Mouse (Mus musculus) heart, embryonic 14.5 days (tissue): ENCODE measurements around the gene Ren1. TPM values are rescaled to one million over a fixed set of nuclear protein-coding genes. Genes with fewer than 3 reads are reported as not detected.

Source experiments
- ATAC-seq: fragments of 200-750 bp; cut with Nextera tagmentation; 2 replicates; pipeline ENCODE4 v1.8.0; 2017; ENCODE audit warnings: low read depth, moderate TSS enrichment; ENCODE audit not compliant: insufficient number of reproducible peaks, insufficient read depth, low FRiP score
- H3K27ac ChIP-seq, 2 experiments: fragments of 200-500 bp in 1 of 2; fragments of 300-500 bp in 1 of 2; sonication (generic) in 1 of 2; replicated peaks in 1 of 2; 2 replicates each; pipeline ENCODE4 v1.5.1; 2012 to 2014; ENCODE audit warnings: low read depth in 2 of 2, low read length in 2 of 2, control low read depth in 1 of 2, mild to moderate bottlenecking in 1 of 2, mixed read lengths in 1 of 2; ENCODE audit not compliant: control insufficient read depth in 1 of 2, insufficient read depth in 1 of 2
- H3K27me3 ChIP-seq: fragments of 300-500 bp; sonication (generic); 2 replicates; pipeline ENCODE4 v1.6.1; 2014; ENCODE audit warnings: mild to moderate bottlenecking, low read length, control low read depth; ENCODE audit not compliant: control insufficient read depth, insufficient read depth
- H3K36me3 ChIP-seq: fragments of 300-500 bp; sonication (generic); 2 replicates; pipeline ENCODE4 v1.6.1; 2014; ENCODE audit warnings: mild to moderate bottlenecking, control low read depth, low read length, mixed read lengths; ENCODE audit not compliant: control insufficient read depth, insufficient read depth
- H3K4me1 ChIP-seq, 2 experiments: fragments of 200-500 bp in 1 of 2; fragments of 300-500 bp in 1 of 2; sonication (generic) in 1 of 2; 2 replicates each; pipeline ENCODE4 v1.6.1; 2012 to 2014; ENCODE audit warnings: low read length in 2 of 2, control low read depth in 1 of 2, mixed read lengths in 1 of 2; ENCODE audit not compliant: control insufficient read depth in 2 of 2, insufficient read depth in 2 of 2
- H3K4me2 ChIP-seq: fragments of 300-500 bp; sonication (generic); 2 replicates; pipeline ENCODE4 v1.6.1; 2014; ENCODE audit warnings: mild to moderate bottlenecking, low read length
- H3K4me3 ChIP-seq, 2 experiments: fragments of 200-500 bp in 1 of 2; fragments of 300-500 bp in 1 of 2; sonication (generic) in 1 of 2; 2 replicates each; pipeline ENCODE4 v1.5.1; 2012 to 2014; ENCODE audit warnings: low read length in 2 of 2, mild to moderate bottlenecking in 2 of 2, control low read depth in 1 of 2, low read depth in 1 of 2, moderate library complexity in 1 of 2; ENCODE audit not compliant: control insufficient read depth in 1 of 2, insufficient read depth in 1 of 2
- H3K9ac ChIP-seq: fragments of 300-500 bp; sonication (generic); 2 replicates; pipeline ENCODE4 v1.6.1; 2014; ENCODE audit warnings: mild to moderate bottlenecking, low read length
- H3K9me3 ChIP-seq: fragments of 300-500 bp; sonication (generic); 2 replicates; pipeline ENCODE4 v1.6.1; 2016; ENCODE audit warnings: low read length, control low read depth; ENCODE audit not compliant: control insufficient read depth
- WGBS: fragments of 180-500 bp; shearing (Covaris S2); extraction: QIAGEN DNeasy Blood & Tissue Kit; methylation state at CpG from one replicate; pipeline ENCODE4 v1.1.7; 2014; 5-methylcytosine and 5-hydroxymethylcytosine counted together
- polyA plus RNA-seq: library from polyadenylated mRNA; unstranded; fragments of >200 nt; fragmentation: Nextera tagmentation; extraction: Ambion mirVana; gene quantifications from 2 replicates; pipeline ENCODE4 v1.2.1, GENCODE M21; 2014

The Ren1 gene
- polyA plus RNA-seq, 1 experiment from 2014 or later: not detected

DNA sequence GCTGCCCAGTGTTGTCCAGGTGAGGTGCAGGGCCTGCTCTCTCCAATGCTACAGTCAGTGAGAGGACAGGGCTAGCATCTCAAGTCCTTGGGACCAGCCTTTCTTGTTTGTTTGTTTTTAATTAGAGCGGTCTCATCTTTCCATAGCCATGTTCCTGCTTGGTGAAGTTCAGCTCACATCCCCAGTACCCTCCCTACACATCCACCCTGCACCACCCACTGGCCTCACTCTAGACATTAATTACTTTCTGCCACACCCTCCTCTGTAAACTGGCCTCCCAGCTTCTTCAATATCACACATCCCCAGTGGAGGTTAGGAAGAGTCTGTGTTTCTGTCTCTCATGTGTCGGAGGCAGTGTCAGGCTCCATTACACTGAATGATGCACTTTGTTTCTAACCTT is 6.0 kb upstream of the Ren1 start:
- WGBS: 89% methylated on average over 2 of the region's 2 CpGs
- ATAC-seq: no peak
- H3K9me3 ChIP-seq: no peaks in the 10 kb centered on the region

GRCm38 (mm10) chr1:133346531-133346930 is 3.8 kb upstream of the Ren1 start:
- WGBS: 84% methylated on average over 9 of the region's 9 CpGs
- Histone ChIP-seq H3K4me1 (peaks cover 4 to 5% of the 10 kb centered on the region in 2 experiments; a peak in 3 of 4 replicates), H3K9me3 (no peaks in the 10 kb centered on the region)

More for the DNA sequence above, 6.0 kb upstream of the Ren1 start:
- no peaks in the 10 kb centered on the region for H3K27me3 ChIP-seq
- H3K4me3 ChIP-seq: no peak overlapping the region
- H3K4me2 ChIP-seq: no peak overlapping the region
- H3K27ac ChIP-seq: no peak overlapping the region
- H3K4me1 ChIP-seq: peaks cover 4 to 5% of the 10 kb centered on the region in 2 experiments; a peak in 3 of 4 replicates
- H3K36me3 ChIP-seq: no peaks in the 10 kb centered on the region
- H3K9ac ChIP-seq: no peak overlapping the region

GRCm38 (mm10) chr1:133347226-133347625 is 3.1 kb upstream of the Ren1 start:
- WGBS: 53% methylated on average over 3 of the region's 3 CpGs
- Histone ChIP-seq H3K9me3 (no peaks in the 10 kb centered on the region), H3K4me3 (no peak overlapping the region), H3K27me3 (peaks cover 6% of the 10 kb centered on the region; the same call in 1 of the 2 replicates), H3K9ac (no peak overlapping the region), H3K4me2 (no peak overlapping the region), H3K27ac (no peak overlapping the region), H3K36me3 (no peaks in the 10 kb centered on the region), H3K4me1 (peaks cover 4 to 5% of the 10 kb centered on the region in 2 experiments; a peak in 3 of 4 replicates)
- ATAC-seq: no peak

More at GRCm38 (mm10) chr1:133346531-133346930, 3.8 kb upstream of the Ren1 start:
- no peak overlapping the region for H3K27ac ChIP-seq
- no peaks in the 10 kb centered on the region for H3K27me3 ChIP-seq
- no peak for ATAC-seq
- H3K36me3 ChIP-seq: no peaks in the 10 kb centered on the region
- H3K4me2 ChIP-seq: no peak overlapping the region
- H3K9ac ChIP-seq: no peak overlapping the region
- no peak overlapping the region for H3K4me3 ChIP-seq

DNA sequence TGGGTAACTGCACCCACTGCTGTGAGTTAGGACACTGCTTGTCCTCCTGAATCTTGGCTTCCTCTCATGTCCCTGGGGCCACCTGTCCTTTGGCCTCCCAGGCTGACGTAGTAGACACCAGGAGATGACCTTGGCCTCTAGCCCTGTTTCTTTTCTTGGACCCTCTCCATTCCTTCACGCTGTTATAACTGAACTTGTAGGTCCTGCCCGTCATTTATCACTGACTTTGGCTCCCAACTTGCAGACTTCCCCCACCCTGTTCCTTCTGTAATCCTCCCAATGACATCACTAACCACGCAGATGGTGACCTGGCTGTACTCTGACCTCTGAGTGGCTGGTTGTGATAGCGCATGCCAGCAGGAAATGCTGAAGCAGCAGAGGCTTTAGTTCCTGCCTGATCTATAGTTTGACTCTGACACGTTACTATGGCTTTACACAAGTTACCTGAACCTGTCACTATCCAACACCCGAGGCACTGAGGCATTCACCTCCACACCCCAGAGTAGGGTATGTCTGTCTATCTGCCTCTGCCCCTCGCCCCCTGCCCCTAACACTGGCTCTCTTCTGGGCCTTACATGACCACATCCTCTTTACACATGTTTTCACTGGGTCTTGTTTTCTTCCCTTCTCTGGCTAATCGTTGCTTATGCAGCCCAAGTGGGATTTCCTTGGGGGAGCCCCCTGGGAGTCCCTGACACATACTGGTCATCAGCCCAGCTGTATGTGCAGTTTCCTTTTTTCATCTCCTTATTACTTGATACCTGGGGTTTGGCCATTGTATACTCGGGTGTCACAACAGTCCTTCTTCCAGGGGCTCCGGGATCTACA is 2.4 kb upstream of the Ren1 start:
- WGBS: 52% methylated on average over 11 of the region's 11 CpGs
- H3K4me1 ChIP-seq: peaks cover 4 to 5% of the 10 kb centered on the region in 2 experiments; a peak in 3 of 4 replicates
- peaks cover 9% of the 10 kb centered on the region; the same call in 1 of the 2 replicates for H3K27me3 ChIP-seq
- ATAC-seq: no peak
- H3K27ac ChIP-seq: no peak overlapping the region
- H3K4me3 ChIP-seq: no peak overlapping the region
- no peaks in the 10 kb centered on the region for H3K36me3 ChIP-seq
- no peak overlapping the region for H3K9ac ChIP-seq
- no peaks in the 10 kb centered on the region for H3K9me3 ChIP-seq
- H3K4me2 ChIP-seq: no peak overlapping the region

DNA sequence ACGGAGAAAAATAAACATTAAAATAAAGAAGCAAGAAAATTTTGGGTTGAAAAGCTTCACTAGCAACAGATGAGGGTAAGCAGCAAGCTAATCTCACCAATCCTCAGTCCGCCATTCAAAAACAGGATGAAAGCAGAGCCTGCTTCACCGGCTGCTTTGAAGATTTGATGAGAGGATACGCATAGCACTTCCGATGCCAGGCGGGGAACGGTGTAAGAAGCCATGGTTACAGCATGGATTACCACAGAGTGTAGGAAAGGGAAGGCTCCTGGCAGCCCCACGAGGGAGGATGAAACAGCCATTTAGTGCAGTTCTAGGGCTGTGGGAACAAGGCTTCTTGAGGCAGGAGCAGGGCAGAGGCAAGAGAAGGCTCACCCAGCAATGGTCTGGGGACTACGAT is 1.5 kb downstream of the Ren1 start:
- Histone ChIP-seq H3K27ac (no peak overlapping the region), H3K9me3 (no peaks in the 10 kb centered on the region), H3K4me1 (peaks cover 4 to 5% of the 10 kb centered on the region in 2 experiments; a peak in 3 of 4 replicates), H3K36me3 (no peaks in the 10 kb centered on the region), H3K4me2 (no peak overlapping the region), H3K4me3 (no peak overlapping the region), H3K27me3 (peaks cover 22% of the 10 kb centered on the region; the same call in 1 of the 2 replicates), H3K9ac (no peak overlapping the region)
- no peak for ATAC-seq
- WGBS: 52% methylated on average over 9 of the region's 9 CpGs

DNA sequence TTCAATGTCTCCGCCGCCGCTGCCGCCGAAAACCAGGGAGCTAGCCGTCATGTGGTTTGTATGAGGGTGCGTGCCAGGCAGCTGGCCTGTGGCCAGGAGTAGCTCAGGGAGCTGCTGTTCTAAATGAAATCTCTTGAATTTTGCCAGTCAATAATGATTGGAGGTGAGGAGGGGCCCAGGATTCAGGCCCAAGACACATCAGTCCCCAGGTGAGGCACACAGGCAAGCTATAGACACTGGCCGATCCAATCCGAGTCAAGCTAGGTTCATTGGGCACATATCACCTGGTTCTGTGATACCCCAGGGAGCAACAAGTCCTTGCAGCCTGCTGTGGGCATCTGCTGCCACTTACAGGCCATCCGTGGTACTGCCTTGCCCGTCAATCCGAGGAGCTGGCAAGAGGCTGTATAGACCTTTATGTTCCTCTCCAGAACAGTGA is 3.1 kb downstream of the Ren1 start:
- Histone ChIP-seq H3K9me3 (no peaks in the 10 kb centered on the region), H3K36me3 (no peaks in the 10 kb centered on the region), H3K4me1 (no peaks in the 10 kb centered on the region), H3K9ac (no peak overlapping the region), H3K27me3 (peaks cover 33% of the 10 kb centered on the region; the same call in 1 of the 2 replicates), H3K4me2 (no peak overlapping the region), H3K27ac (no peak overlapping the region), H3K4me3 (no peak overlapping the region)
- WGBS: 41% methylated on average over 12 of the region's 12 CpGs
- no peak for ATAC-seq

- Histone ChIP-seq H3K36me3 (no peaks in the 10 kb centered on the region), H3K9me3 (no peaks in the 10 kb centered on the region), H3K4me2 (no peak overlapping the region), H3K27me3 (peaks cover 37% of the 10 kb centered on the region; the same call in 1 of the 2 replicates), H3K27ac (no peak overlapping the region), H3K4me1 (no peaks in the 10 kb centered on the region), H3K4me3 (no peak overlapping the region), H3K9ac (no peak overlapping the region)
- 47% methylated on average over 5 of the region's 5 CpGs for WGBS
- ATAC-seq: no peak
These were observed 5.2 kb downstream of the Ren1 start for GRCm38 (mm10) chr1:133355469-133355868.
